Mouse (Mus musculus) olfactory bulb, adult 2 months (tissue): Measurements from ENCODE around the gene Fgfr2.

Experiments used
- CTCF ChIP-seq: fragments of 200-500 bp; IDR thresholded peaks from 2 replicates; pipeline ENCODE4 v1.5.1; 2012; ENCODE audit warnings: low read depth, mild to moderate bottlenecking, low read length, moderate library complexity; ENCODE audit not compliant: insufficient read depth
- POLR2A ChIP-seq: fragments of 200-500 bp; IDR thresholded peaks from 2 replicates; pipeline ENCODE4 v1.6.1; 2012; ENCODE audit warnings: mild to moderate bottlenecking, low read depth, low read length, moderate library complexity; ENCODE audit not compliant: insufficient read depth

GRCm38 (mm10) chr7:130693800-130694193 is 2429.4 kb downstream of the Fgfr2 start:
- 0 out of 2 replicates have a peak, but pooled peaks have one; percentile 16 for TF ChIP-seq CTCF
- no peak for TF ChIP-seq POLR2A
